Mouse (Mus musculus): ENCODE data around the gene Abcb4.

DNA sequence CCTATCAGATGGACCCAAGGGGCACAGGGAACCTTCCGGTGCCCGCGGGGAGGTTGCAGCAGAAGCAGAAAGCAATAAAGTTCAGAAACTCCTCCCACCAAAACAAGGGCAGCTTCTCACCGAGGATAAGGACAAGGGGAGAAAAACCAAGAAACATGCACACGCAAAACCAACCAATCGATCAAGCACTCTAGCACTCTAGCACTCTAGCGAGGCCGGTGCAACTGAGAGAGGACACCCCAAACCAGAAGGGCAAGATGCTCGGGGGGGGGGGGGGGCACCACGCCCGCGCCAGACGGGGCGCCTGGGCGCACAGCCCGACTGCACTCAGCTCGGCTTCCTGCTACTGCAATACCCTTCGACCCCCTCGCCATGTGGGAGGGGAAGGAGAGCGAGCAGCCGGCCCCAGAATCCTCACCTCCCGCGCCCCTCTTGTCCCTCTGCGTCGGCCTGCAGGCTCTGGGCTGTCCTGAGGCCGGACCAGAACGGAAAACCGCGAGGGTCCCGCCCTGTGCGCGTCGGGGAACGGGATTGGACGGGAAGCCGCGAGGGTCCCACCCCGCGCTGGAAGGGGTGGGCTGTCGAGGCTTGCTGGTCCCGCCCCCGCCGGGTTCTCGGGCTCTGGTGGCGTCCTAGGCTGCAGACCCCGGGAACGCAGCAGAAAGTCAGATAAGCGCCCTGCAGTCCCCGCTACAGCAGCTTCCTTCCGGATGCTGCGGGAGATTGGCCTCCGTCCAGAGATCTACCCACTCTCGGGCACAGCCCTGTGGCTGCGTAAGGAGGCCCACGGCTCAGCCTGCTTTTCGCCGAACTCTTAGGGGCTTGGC is 103.4 kb downstream of the Abcb4 start, which contains the start of gene Crot:
- no peak for TF ChIP-seq CTCF (IDR thresholded peaks at IDR 0.05; ENCODE audit: control insufficient read depth, insufficient read depth, insufficient replicate concordance, low read depth, low read length)
- TF ChIP-seq POLR2A (IDR thresholded peaks at IDR 0.05; ENCODE audit: control insufficient read depth, low read depth, low read length) = peak; percentile 73

Data from testis, adult 2 months (tissue).